Mouse (Mus musculus): Measurements from ENCODE around the gene Ctcfl. TPM values are rescaled to one million over a fixed set of nuclear protein-coding genes. Genes with fewer than 3 reads are reported as not detected.
A peak's percentile ranks its signal among the peaks of the same experiment; 100 is the strongest.

Ctcfl gene
- polyA plus RNA-seq (2012; rRNA removed) = 0.12 TPM in 1 of 2 replicates, not detected in the other

- no peak for TF ChIP-seq POLR2A (IDR thresholded peaks at IDR 0.05; ENCODE audit: control insufficient read depth, extremely low read depth, insufficient read depth, low read length, poor library complexity)
- no peak for TF ChIP-seq CTCF (IDR thresholded peaks at IDR 0.05; ENCODE audit: borderline replicate concordance, control insufficient read depth, extremely low read depth, insufficient read depth, low read length, poor library complexity)
- Histone ChIP-seq H3K27me3 (ENCODE audit: control insufficient read depth, insufficient read depth, low read length) (no peaks in the 10 kb centered on the region; the same call in 1 of the 2 replicates), H3K27ac (ENCODE audit: control insufficient read depth, insufficient read depth, low read length) (no peak within 1 kb of the TSS), H3K4me3 (ENCODE audit: control insufficient read depth, insufficient read depth, low read length) (no peak within 1 kb of the TSS), H3K36me3 (ENCODE audit: control insufficient read depth, insufficient read depth, low read length) (no peaks in the 10 kb centered on the region), H3K4me1 (replicated peaks; ENCODE audit: control insufficient read depth, insufficient read depth, low read length) (no peaks in the 10 kb centered on the region)
- 89% methylated on average over 35 of the region's 35 CpGs for WGBS
- DNase-seq = no peak
Measured at GRCm38 (mm10) chr2:173119023-173119944, at the start of gene Ctcfl. Gene Ctcfl (minus strand): TSS chr2:173119525.

- TF ChIP-seq POLR2A (IDR thresholded peaks at IDR 0.05; ENCODE audit: control insufficient read depth, extremely low read depth, insufficient read depth, low read length, poor library complexity) (no peak), CTCF (IDR thresholded peaks at IDR 0.05; ENCODE audit: borderline replicate concordance, control insufficient read depth, extremely low read depth, insufficient read depth, low read length, poor library complexity) (no peak)
- H3K27ac ChIP-seq (ENCODE audit: control insufficient read depth, insufficient read depth, low read length) = no peak overlapping the region
- DNase-seq = no peak
- peaks cover 13% of the 10 kb centered on the region for H3K4me1 ChIP-seq (replicated peaks; ENCODE audit: control insufficient read depth, insufficient read depth, low read length)
- H3K4me3 ChIP-seq (ENCODE audit: control insufficient read depth, insufficient read depth, low read length) = no peak overlapping the region
- H3K27me3 ChIP-seq (ENCODE audit: control insufficient read depth, insufficient read depth, low read length) = peaks cover 4% of the 10 kb centered on the region; the same call in 1 of the 2 replicates
- no peaks in the 10 kb centered on the region for H3K36me3 ChIP-seq (ENCODE audit: control insufficient read depth, insufficient read depth, low read length)
- WGBS = 97% methylated on average over 5 of the region's 5 CpGs
Measured at GRCm38 (mm10) chr2:173168411-173168851, 49.1 kb upstream of the Ctcfl start.

DNA sequence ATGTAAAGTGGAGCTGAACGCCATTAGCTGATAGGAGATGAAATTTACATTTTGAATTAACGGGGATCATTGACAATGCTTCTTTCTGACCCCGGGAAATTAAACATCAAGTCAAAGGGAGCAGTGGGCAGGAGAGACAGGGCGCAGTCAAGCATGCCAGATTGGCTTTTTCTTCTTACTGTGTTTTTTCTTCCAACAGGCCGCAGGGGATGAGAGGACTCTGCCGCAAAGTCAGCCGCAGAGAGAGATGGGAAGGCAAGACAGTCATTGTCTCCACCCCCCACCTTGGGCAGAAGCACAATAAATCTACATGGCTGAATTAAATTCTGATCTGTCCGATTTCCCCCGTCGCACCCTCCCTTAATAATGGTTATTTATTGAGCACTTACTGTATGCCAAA lies 46.0 kb upstream of the Ctcfl start:
- Histone ChIP-seq H3K36me3 (ENCODE audit: control insufficient read depth, insufficient read depth, low read length) (no peaks in the 10 kb centered on the region), H3K27me3 (ENCODE audit: control insufficient read depth, insufficient read depth, low read length) (no peaks in the 10 kb centered on the region), H3K4me3 (ENCODE audit: control insufficient read depth, insufficient read depth, low read length) (no peak overlapping the region), H3K4me1 (replicated peaks; ENCODE audit: control insufficient read depth, insufficient read depth, low read length) (no peaks in the 10 kb centered on the region), H3K27ac (ENCODE audit: control insufficient read depth, insufficient read depth, low read length) (no peak overlapping the region)
- TF ChIP-seq POLR2A (IDR thresholded peaks at IDR 0.05; ENCODE audit: control insufficient read depth, extremely low read depth, insufficient read depth, low read length, poor library complexity) = no peak
- WGBS = 94% methylated on average over 10 of the region's 10 CpGs
- DNase-seq = no peak

DNA sequence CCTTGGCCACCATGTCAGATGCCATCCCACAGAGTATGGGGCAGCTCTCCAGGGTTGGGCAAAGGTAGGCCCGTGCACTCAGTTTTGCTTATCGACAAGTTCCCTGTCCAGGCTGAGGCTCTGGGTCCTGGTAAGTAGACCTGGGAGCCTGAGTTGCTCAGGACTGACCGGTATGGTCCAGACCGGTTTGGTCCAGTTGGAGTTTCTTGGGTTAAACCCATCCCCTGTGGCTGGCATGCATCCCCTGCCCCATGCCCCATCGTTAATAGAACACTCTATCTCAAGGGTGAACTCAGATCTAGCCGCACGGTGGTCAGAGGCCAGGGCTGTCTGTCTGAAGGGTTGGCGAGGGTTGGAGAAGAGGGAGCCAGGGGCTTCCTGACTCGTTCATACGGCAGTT lies 45.6 kb upstream of the Ctcfl start:
- Histone ChIP-seq H3K36me3 (ENCODE audit: control insufficient read depth, insufficient read depth, low read length) (no peaks in the 10 kb centered on the region), H3K4me1 (replicated peaks; ENCODE audit: control insufficient read depth, insufficient read depth, low read length) (no peaks in the 10 kb centered on the region), H3K4me3 (ENCODE audit: control insufficient read depth, insufficient read depth, low read length) (no peak overlapping the region), H3K27me3 (ENCODE audit: control insufficient read depth, insufficient read depth, low read length) (no peaks in the 10 kb centered on the region), H3K27ac (ENCODE audit: control insufficient read depth, insufficient read depth, low read length) (no peak overlapping the region)
- 95% methylated on average over 10 of the region's 10 CpGs for WGBS
- TF ChIP-seq CTCF (IDR thresholded peaks at IDR 0.05; ENCODE audit: borderline replicate concordance, control insufficient read depth, extremely low read depth, insufficient read depth, low read length, poor library complexity) = no peak
- TF ChIP-seq POLR2A (IDR thresholded peaks at IDR 0.05; ENCODE audit: control insufficient read depth, extremely low read depth, insufficient read depth, low read length, poor library complexity) = no peak
- DNase-seq = no peak

DNA sequence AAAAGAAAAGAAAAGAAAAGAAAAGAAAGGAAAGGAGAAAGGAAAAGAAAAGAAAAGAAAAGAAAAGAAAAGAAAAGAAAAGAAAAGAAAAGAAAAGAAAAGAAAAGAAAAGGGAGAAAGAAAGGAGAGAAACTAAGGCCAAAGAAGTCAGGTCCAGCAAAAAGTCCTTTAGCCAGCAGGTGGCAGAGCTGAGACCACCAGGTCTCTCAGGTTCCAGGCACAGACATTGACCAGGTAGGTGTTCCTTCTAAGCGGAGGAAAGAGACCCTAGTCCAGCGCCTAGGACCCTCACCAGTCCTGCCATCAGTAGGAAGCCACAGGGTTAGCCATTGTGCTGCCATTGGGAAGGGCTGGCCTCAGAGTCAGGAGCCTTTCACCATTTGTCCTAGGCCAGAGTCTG lies 45.0 kb upstream of the Ctcfl start:
- H3K36me3 ChIP-seq (ENCODE audit: control insufficient read depth, insufficient read depth, low read length) = no peaks in the 10 kb centered on the region
- H3K4me3 ChIP-seq (ENCODE audit: control insufficient read depth, insufficient read depth, low read length) = no peak overlapping the region
- no peak for TF ChIP-seq CTCF (IDR thresholded peaks at IDR 0.05; ENCODE audit: borderline replicate concordance, control insufficient read depth, extremely low read depth, insufficient read depth, low read length, poor library complexity)
- no peak for TF ChIP-seq POLR2A (IDR thresholded peaks at IDR 0.05; ENCODE audit: control insufficient read depth, extremely low read depth, insufficient read depth, low read length, poor library complexity)
- peak; percentile 47 for DNase-seq
- H3K4me1 ChIP-seq (replicated peaks; ENCODE audit: control insufficient read depth, insufficient read depth, low read length) = no peaks in the 10 kb centered on the region
- 48% methylated on average over 2 of the region's 2 CpGs for WGBS
- H3K27me3 ChIP-seq (ENCODE audit: control insufficient read depth, insufficient read depth, low read length) = no peaks in the 10 kb centered on the region
- H3K27ac ChIP-seq (ENCODE audit: control insufficient read depth, insufficient read depth, low read length) = no peak overlapping the region

DNA sequence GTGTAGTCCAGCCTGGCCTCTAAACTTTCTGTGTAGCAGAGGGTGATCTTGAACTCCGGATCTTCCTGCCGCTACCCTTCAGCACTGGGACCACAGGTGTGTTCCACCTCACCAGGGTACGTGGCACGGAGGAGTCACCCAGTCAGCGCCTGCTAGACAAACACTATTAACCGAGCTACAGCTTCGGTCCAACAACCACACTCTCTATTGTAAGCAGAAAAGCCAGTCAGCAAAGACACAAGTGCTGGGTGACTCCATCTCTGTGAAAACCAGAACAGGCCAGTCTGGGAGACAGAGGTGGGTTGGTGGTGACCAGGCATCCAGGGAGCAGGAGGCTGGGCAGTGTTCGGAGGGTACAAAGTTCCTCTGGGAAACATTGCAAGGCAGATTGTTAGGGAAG lies 44.1 kb upstream of the Ctcfl start:
- TF ChIP-seq POLR2A (IDR thresholded peaks at IDR 0.05; ENCODE audit: control insufficient read depth, extremely low read depth, insufficient read depth, low read length, poor library complexity) (no peak), CTCF (IDR thresholded peaks at IDR 0.05; ENCODE audit: borderline replicate concordance, control insufficient read depth, extremely low read depth, insufficient read depth, low read length, poor library complexity) (no peak)
- no peak overlapping the region for H3K4me3 ChIP-seq (ENCODE audit: control insufficient read depth, insufficient read depth, low read length)
- 95% methylated on average over 8 of the region's 8 CpGs for WGBS
- no peak overlapping the region for H3K27ac ChIP-seq (ENCODE audit: control insufficient read depth, insufficient read depth, low read length)
- no peaks in the 10 kb centered on the region for H3K36me3 ChIP-seq (ENCODE audit: control insufficient read depth, insufficient read depth, low read length)
- no peaks in the 10 kb centered on the region for H3K4me1 ChIP-seq (replicated peaks; ENCODE audit: control insufficient read depth, insufficient read depth, low read length)
- no peaks in the 10 kb centered on the region for H3K27me3 ChIP-seq (ENCODE audit: control insufficient read depth, insufficient read depth, low read length)
- no peak for DNase-seq

Data from thymus, adult 2 months (tissue).